Mouse (Mus musculus) ES-Bruce4 (cell line): ENCODE results near the gene Gm21988. TPM values are rescaled to one million over a fixed set of nuclear protein-coding genes. Genes with fewer than 3 reads are reported as not detected.

Source experiments
- H3K27ac ChIP-seq: 2 replicates; pipeline ENCODE4 v1.5.1; 2012; ENCODE audit warnings: low read length, inconsistent platforms; ENCODE audit not compliant: insufficient read depth
- H3K27me3 ChIP-seq: 2 replicates; pipeline ENCODE4 v1.6.1; 2012; ENCODE audit warnings: mild to moderate bottlenecking, low read length, inconsistent platforms; ENCODE audit not compliant: control insufficient read depth, poor library complexity, insufficient read depth, severe bottlenecking
- H3K36me3 ChIP-seq: 2 replicates; pipeline ENCODE4 v1.6.1; 2012; ENCODE audit warnings: inconsistent platforms, mild to moderate bottlenecking, low read length, moderate library complexity; ENCODE audit not compliant: control insufficient read depth, poor library complexity, insufficient read depth, severe bottlenecking
- H3K4me1 ChIP-seq: one replicate; pipeline ENCODE4 v1.8.1; 2011; ENCODE audit warnings: low read length; ENCODE audit not compliant: control insufficient read depth, insufficient read depth
- H3K4me3 ChIP-seq: 2 replicates; pipeline ENCODE4 v1.5.1; 2011; ENCODE audit warnings: low read depth, mild to moderate bottlenecking, low read length
- H3K9ac ChIP-seq: 2 replicates; pipeline ENCODE4 v1.6.1; 2012; ENCODE audit warnings: low read depth, mild to moderate bottlenecking, inconsistent platforms; ENCODE audit not compliant: poor library complexity, severe bottlenecking
- H3K9me3 ChIP-seq: replicated peaks from 2 replicates; pipeline ENCODE4 v1.6.1; 2012; ENCODE audit warnings: mild to moderate bottlenecking, low read length, inconsistent platforms; ENCODE audit not compliant: control insufficient read depth, poor library complexity, insufficient read depth, severe bottlenecking
- CTCF ChIP-seq: IDR thresholded peaks from one replicate; pipeline ENCODE4 v1.8.1; 2011; ENCODE audit warnings: low read depth, low read length
- EP300 ChIP-seq: IDR thresholded peaks from 2 replicates; pipeline ENCODE4 v1.6.1; 2011; ENCODE audit warnings: low read depth, low read length; ENCODE audit not compliant: insufficient read depth
- POLR2A ChIP-seq: IDR thresholded peaks from one replicate; pipeline ENCODE4 v1.8.1; 2011; ENCODE audit warnings: low read length; ENCODE audit not compliant: insufficient read depth
- polyA plus RNA-seq: library from polyadenylated mRNA; stranded (reverse); fragments of >200 nt; gene quantifications from 2 replicates; pipeline ENCODE4 v1.2.4, GENCODE M21; 2011; ENCODE audit warnings: low read depth; ENCODE audit not compliant: missing spikeins, insufficient read depth, insufficient read length

Gm21988 gene
- polyA plus RNA-seq, 1 experiment: 0.55 TPM

DNA sequence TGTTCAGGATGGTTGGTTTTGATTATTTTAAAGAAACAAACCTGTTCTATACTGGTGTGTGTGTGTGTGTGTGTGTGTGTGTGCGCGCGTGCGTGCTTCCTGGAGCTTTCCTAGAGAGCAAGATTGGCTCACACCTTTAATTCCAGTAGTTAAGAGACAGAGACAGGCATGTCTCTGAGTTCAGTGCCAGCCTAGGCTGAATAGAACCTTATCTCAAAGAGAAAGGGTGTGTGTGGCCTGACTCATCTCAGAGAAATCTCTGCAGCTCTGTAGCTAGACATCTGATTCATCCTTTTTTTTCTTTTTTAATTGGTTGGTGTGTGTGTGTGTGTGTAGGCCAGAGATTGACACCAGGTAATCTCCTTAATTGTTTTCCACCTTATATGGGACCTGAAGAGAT, 19.4 kb upstream of the Gm21988 start:
- H3K9me3 ChIP-seq: no peaks in the 10 kb centered on the region
- H3K4me1 ChIP-seq: no peaks in the 10 kb centered on the region
- H3K27ac ChIP-seq: no peak overlapping the region
- no peak for TF ChIP-seq EP300
- no peak for TF ChIP-seq CTCF
- no peak for TF ChIP-seq POLR2A
- H3K27me3 ChIP-seq: no peaks in the 10 kb centered on the region; the same call in 1 of the 2 replicates
- no peaks in the 10 kb centered on the region for H3K36me3 ChIP-seq
- H3K9ac ChIP-seq: no peak overlapping the region
- H3K4me3 ChIP-seq: no peak overlapping the region

DNA sequence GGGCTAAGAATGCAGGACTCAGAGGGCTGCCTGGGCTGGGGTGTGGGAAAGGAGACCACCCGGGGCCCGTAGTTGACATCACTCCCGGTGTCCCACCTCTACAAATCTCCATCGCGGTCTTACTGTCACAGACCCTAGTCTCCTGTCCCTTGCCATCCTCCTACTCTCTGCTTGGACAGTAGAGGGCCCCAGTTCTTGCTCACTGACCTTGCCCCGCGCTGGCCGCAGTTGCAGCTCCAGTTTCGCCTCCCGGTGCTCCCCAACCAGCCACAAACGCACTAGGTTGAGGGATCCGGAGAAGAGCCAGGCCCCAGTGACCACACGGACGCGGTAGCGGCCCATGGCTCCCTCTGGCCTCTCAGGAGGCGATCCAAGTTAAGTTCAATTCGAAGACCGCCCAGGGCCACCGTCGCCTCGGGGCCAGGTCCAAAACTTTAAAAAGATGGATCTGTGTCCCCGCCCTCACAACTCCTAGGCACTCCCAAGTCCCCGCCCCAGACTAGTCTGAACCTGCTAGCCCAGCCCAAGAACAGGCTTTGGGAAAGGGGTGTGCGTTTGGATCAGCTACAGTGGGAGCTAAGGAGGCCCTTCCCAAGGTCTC, 15.4 kb upstream of the Gm21988 start, which contains the start of gene Alox12:
Gene Alox12, minus strand, starts transcription at position 423 of the 601 bp plus-strand sequence.
- Histone ChIP-seq H3K9ac (0 out of 2 replicates have a peak within 1 kb of the TSS, but pooled peaks have one; percentile 17), H3K27me3 (peaks cover 5% of the 10 kb centered on the region)

DNA sequence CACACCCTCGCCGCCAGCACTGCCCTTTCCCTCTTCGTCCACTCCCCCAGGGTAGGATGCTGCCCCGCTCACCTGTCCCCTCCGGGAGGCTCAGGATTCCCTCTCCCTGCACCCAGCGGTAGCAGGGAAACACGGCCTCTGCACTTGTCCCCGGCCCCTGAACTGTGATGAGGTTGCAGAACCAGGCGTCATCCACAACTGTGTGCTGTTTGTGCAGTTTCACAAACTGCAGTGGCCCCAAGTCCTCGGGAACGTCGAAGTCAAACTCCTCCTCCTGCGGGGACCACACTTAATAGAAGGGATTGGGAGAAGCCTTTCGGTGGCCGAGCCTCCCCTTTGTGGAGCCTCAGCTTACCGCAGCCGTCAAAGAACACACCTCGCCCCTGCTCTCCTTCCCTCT, 14.7 kb upstream of the Gm21988 start:
- H3K4me3 ChIP-seq: peak overlapping the region; percentile 35

More for the DNA sequence above, 15.4 kb upstream of the Gm21988 start, which contains the start of gene Alox12:
- Histone ChIP-seq H3K4me1 (no peaks in the 10 kb centered on the region), H3K27ac (no peak within 1 kb of the TSS), H3K9me3 (no peaks in the 10 kb centered on the region), H3K36me3 (no peaks in the 10 kb centered on the region), H3K4me3 (peak within 1 kb of the TSS; percentile 35)
- no peak for TF ChIP-seq POLR2A
- TF ChIP-seq EP300: 0 out of 2 replicates have a peak, but pooled peaks have one; percentile 19
- peak; percentile 20 for TF ChIP-seq CTCF

DNA sequence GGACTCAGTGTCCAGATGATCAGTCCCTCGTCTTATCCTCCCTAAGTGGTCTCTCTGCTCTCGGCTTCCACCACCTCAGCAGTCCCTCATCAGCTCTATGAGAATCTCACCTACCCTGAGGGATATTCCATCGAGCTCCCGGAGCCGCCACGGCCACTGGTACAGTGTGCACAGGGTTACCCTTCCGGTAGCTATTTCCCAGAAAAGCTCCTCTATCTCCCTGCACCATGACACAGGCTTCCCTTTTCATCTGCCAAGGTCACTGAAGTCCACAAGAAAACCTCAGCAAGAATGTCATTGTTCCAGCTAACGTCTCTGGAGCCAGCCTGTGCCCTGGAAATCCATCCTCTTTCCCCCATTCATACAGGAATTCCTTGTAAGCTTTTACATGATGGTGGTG, 12.2 kb upstream of the Gm21988 start:
- H3K36me3 ChIP-seq: no peaks in the 10 kb centered on the region
- H3K27ac ChIP-seq: no peak overlapping the region
- H3K9ac ChIP-seq: no peak overlapping the region
- no peak overlapping the region for H3K4me3 ChIP-seq
- no peaks in the 10 kb centered on the region for H3K9me3 ChIP-seq
- peaks cover 5% of the 10 kb centered on the region for H3K27me3 ChIP-seq
- TF ChIP-seq EP300 (no peak), POLR2A (no peak), CTCF (no peak)
- no peaks in the 10 kb centered on the region for H3K4me1 ChIP-seq

More for the DNA sequence above, 14.7 kb upstream of the Gm21988 start:
- Histone ChIP-seq H3K27me3 (peaks cover 5% of the 10 kb centered on the region), H3K36me3 (no peaks in the 10 kb centered on the region), H3K4me1 (no peaks in the 10 kb centered on the region), H3K9me3 (no peaks in the 10 kb centered on the region), H3K27ac (no peak overlapping the region), H3K9ac (no peak overlapping the region)
- TF ChIP-seq CTCF (no peak), POLR2A (no peak), EP300 (no peak)

DNA sequence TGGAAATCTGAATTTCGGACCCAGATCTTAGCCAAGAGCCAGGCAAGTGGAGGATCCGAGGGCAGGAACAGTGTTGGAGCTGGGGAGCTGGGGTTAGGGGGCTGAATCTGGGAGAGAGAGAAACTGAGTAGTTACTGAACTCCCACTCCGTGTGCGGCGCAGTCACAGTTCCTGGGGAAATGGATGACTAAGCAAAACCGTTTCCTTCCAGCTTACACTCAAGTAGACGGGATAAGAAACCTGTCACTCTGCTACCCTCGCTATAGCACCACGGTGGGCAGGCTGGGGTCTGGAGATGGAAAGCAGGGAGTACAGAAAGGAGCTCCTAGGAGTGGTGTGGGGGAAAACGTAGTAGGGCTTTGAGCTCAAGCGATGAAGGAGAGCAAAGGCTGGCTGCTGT, 10.5 kb upstream of the Gm21988 start:
- H3K4me3 ChIP-seq: no peak overlapping the region
- no peaks in the 10 kb centered on the region for H3K36me3 ChIP-seq
- no peak for TF ChIP-seq EP300
- no peak for TF ChIP-seq CTCF
- no peak for TF ChIP-seq POLR2A
- H3K9me3 ChIP-seq: no peaks in the 10 kb centered on the region
- no peak overlapping the region for H3K9ac ChIP-seq
- H3K27me3 ChIP-seq: peaks cover 5% of the 10 kb centered on the region
- H3K27ac ChIP-seq: no peak overlapping the region
- no peaks in the 10 kb centered on the region for H3K4me1 ChIP-seq

DNA sequence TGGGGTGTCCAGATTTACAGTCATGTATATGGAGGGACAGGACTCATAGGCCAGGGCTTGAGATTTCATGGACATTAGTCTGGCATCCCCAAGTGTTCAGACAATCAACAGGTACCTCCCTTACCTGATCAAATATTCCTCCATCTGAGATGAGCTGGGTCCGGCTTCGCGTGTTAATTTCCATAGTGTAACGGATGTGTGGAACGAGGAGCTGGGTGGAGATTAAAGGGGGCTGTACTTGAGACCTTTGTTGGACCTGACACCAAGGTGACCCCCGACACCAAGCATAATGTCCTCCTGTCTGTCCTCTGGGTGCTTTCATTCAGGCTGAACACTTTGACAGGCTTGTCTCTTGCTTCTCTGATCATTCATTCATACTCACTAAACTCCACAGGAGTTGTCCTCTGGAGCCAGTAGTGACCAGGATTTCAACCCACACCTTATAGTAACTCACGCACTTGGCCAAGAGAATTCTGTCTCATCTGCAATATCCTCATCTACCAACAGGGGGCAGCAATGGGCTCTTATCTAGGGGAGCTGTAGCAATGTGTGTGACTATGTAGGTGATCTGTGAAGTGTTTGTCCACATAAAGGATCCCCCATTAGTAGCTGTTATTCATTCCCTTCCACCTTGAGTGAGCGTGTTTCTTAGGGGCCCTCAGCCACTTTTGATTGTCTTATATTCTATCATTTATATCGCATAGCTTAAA, 7.7 kb upstream of the Gm21988 start:
- Histone ChIP-seq H3K4me3 (no peak overlapping the region), H3K4me1 (no peaks in the 10 kb centered on the region), H3K27me3 (no peaks in the 10 kb centered on the region), H3K9me3 (no peaks in the 10 kb centered on the region), H3K36me3 (no peaks in the 10 kb centered on the region), H3K27ac (no peak overlapping the region), H3K9ac (no peak overlapping the region)
- TF ChIP-seq EP300 (no peak), POLR2A (no peak), CTCF (peak; percentile 6)
